In the genomic region with DNA sequence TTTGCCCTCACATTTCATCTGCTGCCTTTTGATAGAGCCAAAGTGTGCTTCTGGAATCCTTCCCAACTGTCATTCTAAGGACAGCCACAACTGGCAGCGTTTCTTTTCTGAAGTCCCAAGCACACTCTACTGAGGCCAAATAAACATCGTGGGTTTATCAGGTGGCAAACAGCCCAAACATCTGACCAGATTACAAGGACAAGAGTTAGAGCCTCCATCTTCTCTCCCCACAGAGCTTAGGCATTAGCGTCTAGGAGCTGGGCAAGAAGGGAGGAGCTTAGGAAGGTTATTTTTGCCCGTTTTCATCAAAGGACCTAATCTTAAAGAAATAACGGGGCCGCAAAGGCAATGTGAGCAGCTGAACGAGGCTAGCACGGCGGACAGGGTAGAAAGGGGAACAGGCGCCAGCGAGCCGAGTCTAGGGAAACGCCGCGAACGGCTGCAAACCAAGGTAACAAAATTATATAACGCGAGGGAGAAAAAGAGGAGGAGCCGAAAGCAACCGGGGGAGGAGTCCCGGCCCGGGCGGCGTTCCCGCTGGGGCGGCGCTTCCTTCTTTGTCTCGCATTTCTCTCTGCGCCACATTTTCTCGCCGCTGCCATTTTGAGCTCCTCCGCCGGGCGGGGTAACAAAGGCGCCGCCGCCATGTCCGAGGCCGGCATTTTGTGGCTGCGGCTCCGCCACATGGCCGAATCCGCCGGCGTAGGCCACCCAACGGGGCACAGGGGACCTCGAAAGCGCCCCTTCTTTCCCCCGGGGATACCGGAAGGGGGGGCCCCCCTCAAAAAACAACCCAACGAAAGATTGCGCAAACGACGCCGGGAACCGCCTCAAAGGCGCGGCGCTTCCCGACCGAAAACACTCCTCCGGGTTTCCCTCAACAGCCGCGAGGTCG, we compare ENCODE assay signal across 1 mouse cellular context.
TF ChIP-seq lines count a peak whose summit lies in the region.

No protein-coding gene starts in this region.

TF ChIP-seq in MEL, 35 proteins besides CTCF, POLR2A, EP300 and RAD21:
- peak; percentile 32; the same call in 1 of the 2 replicates for TF ChIP-seq KAT2A (conservative IDR thresholded peaks at IDR 0.05; ENCODE audit: low read depth, low read length)
- peak; percentile 14; the same call in 1 of the 2 replicates for TF ChIP-seq SMC3 (IDR thresholded peaks at IDR 0.05; ENCODE audit: low read depth, low read length)
- 0 out of 2 replicates have a peak, but pooled peaks have one; percentile 12 for TF ChIP-seq ZNF384 (IDR thresholded peaks at IDR 0.05; ENCODE audit: low read depth, low read length)
- peak; percentile 81 for TF ChIP-seq MXI1 (IDR thresholded peaks at IDR 0.05; ENCODE audit: low read depth, low read length)
- TF ChIP-seq ZKSCAN1 (IDR thresholded peaks at IDR 0.05; ENCODE audit: low read depth, low read length) = no peak
- no peak for TF ChIP-seq USF2 (IDR thresholded peaks at IDR 0.05; ENCODE audit: borderline replicate concordance in 1 of 2, insufficient read depth in 1 of 2, low read depth in 1 of 2, low read length in 2 of 2)
- TF ChIP-seq USF1 (IDR thresholded peaks at IDR 0.05; ENCODE audit: low read depth, low read length) = peak; percentile 34; the same call in 1 of the 2 replicates
- TF ChIP-seq NELFE (IDR thresholded peaks at IDR 0.05; ENCODE audit: low read depth, low read length) = peak; percentile 64
- peak; percentile 85 for TF ChIP-seq SIN3A (IDR thresholded peaks at IDR 0.05; ENCODE audit: low read length)
- no peak for TF ChIP-seq JUND (IDR thresholded peaks at IDR 0.05; ENCODE audit: low read depth, low read length)
- TF ChIP-seq ETS1 (IDR thresholded peaks at IDR 0.05; ENCODE audit: low read depth, low read length) = peak; percentile 72; the same call in 1 of the 2 replicates
- peak; percentile 80; the same call in 1 of the 2 replicates for TF ChIP-seq MAZ (IDR thresholded peaks at IDR 0.05; ENCODE audit: low read depth, low read length)
- TF ChIP-seq E2F4 (IDR thresholded peaks at IDR 0.05; ENCODE audit: borderline replicate concordance, low read depth, low read length) = 0 out of 2 replicates have a peak, but pooled peaks have one; percentile 9
- TF ChIP-seq POLR2AphosphoS2 (IDR thresholded peaks at IDR 0.05; ENCODE audit: low read length) = peak; percentile 66
- no peak for TF ChIP-seq MEF2A (IDR thresholded peaks at IDR 0.05; ENCODE audit: extremely low read depth, insufficient replicate concordance, low read depth, low read length, poor library complexity, severe bottlenecking)
- TF ChIP-seq ZMIZ1 (IDR thresholded peaks at IDR 0.05; ENCODE audit: low read depth, low read length) = peak; percentile 85
- no peak for TF ChIP-seq TAL1 (IDR thresholded peaks at IDR 0.05; ENCODE audit: low read length)
- TF ChIP-seq ELF1 (IDR thresholded peaks at IDR 0.05; ENCODE audit: low read depth, low read length) = peak; percentile 80
- TF ChIP-seq CHD1 (IDR thresholded peaks at IDR 0.05; ENCODE audit: low read depth, low read length) = 0 out of 2 replicates have a peak, but pooled peaks have one; percentile 70
- no peak for TF ChIP-seq GABPA (IDR thresholded peaks at IDR 0.05; ENCODE audit: low read depth, low read length)
- TF ChIP-seq MAX (IDR thresholded peaks at IDR 0.05; ENCODE audit: low read length) = peak; percentile 56; the same call in 1 of the 2 replicates
- TF ChIP-seq RCOR1 (IDR thresholded peaks at IDR 0.05; ENCODE audit: low read depth, low read length) = peak; percentile 44
- peak; percentile 56; the same call in 1 of the 2 replicates for TF ChIP-seq TCF12 (IDR thresholded peaks at IDR 0.05; ENCODE audit: low read depth, low read length)
- TF ChIP-seq ZC3H11A (IDR thresholded peaks at IDR 0.05; ENCODE audit: low read depth, low read length) = peak; percentile 25; the same call in 1 of the 2 replicates
- peak; percentile 76 for TF ChIP-seq HCFC1 (IDR thresholded peaks at IDR 0.05; ENCODE audit: low read depth, low read length)
- no peak for TF ChIP-seq MYB (IDR thresholded peaks at IDR 0.05; ENCODE audit: low read depth, low read length)
- TF ChIP-seq MYC (IDR thresholded peaks at IDR 0.05; ENCODE audit: low read depth, low read length) = 0 out of 2 replicates have a peak, but pooled peaks have one; percentile 28
- TF ChIP-seq NRF1 (IDR thresholded peaks at IDR 0.05; ENCODE audit: insufficient read depth, low read depth, low read length, poor library complexity, severe bottlenecking) = 0 out of 2 replicates have a peak, but pooled peaks have one; percentile 1
- no peak for TF ChIP-seq MAFK (IDR thresholded peaks at IDR 0.05; ENCODE audit: borderline replicate concordance, low read depth, low read length)
- no peak for TF ChIP-seq GATA1 (IDR thresholded peaks at IDR 0.05; ENCODE audit: low read depth, low read length)
- TF ChIP-seq BHLHE40 (IDR thresholded peaks at IDR 0.05; ENCODE audit: borderline replicate concordance, low read depth, low read length) = no peak
- peak; percentile 91 for TF ChIP-seq TBP (IDR thresholded peaks at IDR 0.05; ENCODE audit: low read depth, low read length)
- peak; percentile 59; the same call in 1 of the 2 replicates for TF ChIP-seq UBTF (IDR thresholded peaks at IDR 0.05; ENCODE audit: borderline replicate concordance, insufficient read depth, low read depth, low read length)
- TF ChIP-seq POLR2AphosphoS5 (IDR thresholded peaks at IDR 0.05; ENCODE audit: borderline replicate concordance, low read depth, low read length) = peak; percentile 44; the same call in 1 of the 2 replicates
- TF ChIP-seq CHD2 (IDR thresholded peaks at IDR 0.05; ENCODE audit: low read length) = no peak
